Mouse (Mus musculus) WW6 (cell line): Measurements from ENCODE around the gene Gm10762.
"Not testable (repeated sequence)": the region's sequence is repeated elsewhere in the genome, so short reads cannot be mapped to it uniquely, and the experiment has no call there.

Source experiments
- DNase-seq: peaks from one replicate; pipeline ENCODE4 v3.0.0-alpha.2; 2013; ENCODE audit warnings: low read depth, low spot score

Gm10762 gene

GRCm38 (mm10) chr2:128967661-128968441, at the start of gene Gm10762:
Gm10762 (minus strand) TSS chr2:128967725.
- peak; percentile 42 for DNase-seq

- not testable (repeated sequence) for DNase-seq
Observed at GRCm38 (mm10) chr2:129008867-129009266, 41.3 kb upstream of the Gm10762 start.

- DNase-seq = no peak
Observed at GRCm38 (mm10) chr2:129006194-129006749, 38.7 kb upstream of the Gm10762 start.

- no peak for DNase-seq
Observed at GRCm38 (mm10) chr2:129004872-129005271, 37.3 kb upstream of the Gm10762 start.

GRCm38 (mm10) chr2:128984746-128985145, 17.2 kb upstream of the Gm10762 start:
- no peak for DNase-seq

GRCm38 (mm10) chr2:128975572-128975971, 8.0 kb upstream of the Gm10762 start:
- DNase-seq = no peak

GRCm38 (mm10) chr2:128972301-128972700, 4.8 kb upstream of the Gm10762 start:
- no peak for DNase-seq

- no peak for DNase-seq
Observed at GRCm38 (mm10) chr2:128968475-128969083, 1.1 kb upstream of the Gm10762 start.

GRCm38 (mm10) chr2:128966641-128967580, 614 bp downstream of the Gm10762 start, which contains the start of gene Zc3h6:
Zc3h6 (plus strand) TSS chr2:128967402.
- peak; percentile 85 for DNase-seq

GRCm38 (mm10) chr2:128966236-128966635, 1.3 kb downstream of the Gm10762 start:
- no peak for DNase-seq

GRCm38 (mm10) chr2:128965505-128966105, 1.9 kb downstream of the Gm10762 start:
- no peak for DNase-seq

GRCm38 (mm10) chr2:128954186-128954585, 13.3 kb downstream of the Gm10762 start:
- no peak for DNase-seq

GRCm38 (mm10) chr2:128947962-128948588, 19.4 kb downstream of the Gm10762 start:
- DNase-seq = no peak

- peak; percentile 92 for DNase-seq
Observed at GRCm38 (mm10) chr2:128943538-128944528, 23.7 kb downstream of the Gm10762 start, which contains the start of gene Zc3h8. Zc3h8 (minus strand) TSS chr2:128944077.

GRCm38 (mm10) chr2:128936256-128936655, 31.3 kb downstream of the Gm10762 start:
- no peak for DNase-seq

GRCm38 (mm10) chr2:128930704-128931103, 36.8 kb downstream of the Gm10762 start:
- DNase-seq = no peak

GRCm38 (mm10) chr2:128928446-128928845, 39.1 kb downstream of the Gm10762 start:
- no peak for DNase-seq

GRCm38 (mm10) chr2:128924799-128925198, 42.7 kb downstream of the Gm10762 start:
- DNase-seq = no peak
